Mouse (Mus musculus): ENCODE results near the gene Map3k1. TPM values are rescaled to one million over a fixed set of nuclear protein-coding genes. Genes with fewer than 3 reads are reported as not detected.

Gene Map3k1
- polyA plus RNA-seq, 1 experiment from 2014 or later = 17.7 TPM

DNA sequence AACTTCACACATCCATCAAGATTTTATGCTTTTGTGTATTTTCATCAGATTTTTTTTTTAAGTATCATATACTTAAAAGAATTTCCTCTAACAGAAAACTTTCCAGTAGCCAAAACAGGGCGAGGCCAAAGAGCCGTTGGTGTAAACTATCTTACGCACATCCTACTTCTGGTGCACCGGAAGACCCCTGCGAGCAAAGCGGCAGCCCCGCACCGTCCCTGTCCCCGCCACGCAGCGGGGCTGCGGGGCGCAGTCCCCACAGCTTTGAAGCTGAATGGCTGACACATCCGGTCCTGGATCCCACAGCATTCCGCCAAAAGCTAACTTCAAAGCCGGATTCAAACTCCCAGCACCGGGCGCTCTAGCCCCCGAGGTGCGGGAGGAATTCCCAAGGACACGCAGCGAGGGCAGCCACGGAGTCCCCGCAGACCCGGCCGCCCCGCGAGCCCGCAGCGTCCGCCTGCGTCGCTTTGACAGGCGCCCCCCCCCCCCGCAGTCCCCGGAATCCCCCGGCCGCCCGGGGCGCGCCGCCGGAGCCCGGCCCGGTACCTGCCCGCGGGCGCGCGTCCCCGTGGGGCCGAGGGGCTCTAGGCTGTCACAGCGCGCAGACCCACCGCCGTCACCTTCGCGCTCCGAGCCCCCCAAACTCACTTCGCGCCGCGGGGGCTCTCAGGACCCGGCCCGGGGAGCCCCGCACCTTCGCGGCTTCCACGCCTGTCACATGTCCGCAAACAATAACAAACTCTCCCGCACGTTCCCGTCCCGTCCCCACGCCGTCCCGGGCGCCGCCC, 1.0 kb downstream of the Map3k1 start:
- no peaks in the 10 kb centered on the region for H3K9me3 ChIP-seq (ENCODE audit: control insufficient read depth, low read length)
- peak overlapping the region; percentile 95 for H3K27ac ChIP-seq (replicated peaks; ENCODE audit: low read depth, low read length)
- peak overlapping the region; percentile 92 for H3K9ac ChIP-seq (ENCODE audit: low read depth, low read length)
- H3K27me3 ChIP-seq (replicated peaks; ENCODE audit: control insufficient read depth, insufficient read depth, low read length) = no peaks in the 10 kb centered on the region
- H3K4me2 ChIP-seq (ENCODE audit: low read depth, low read length) = peak overlapping the region; percentile 68
- peak overlapping the region; percentile 95 for H3K4me3 ChIP-seq (ENCODE audit: low read depth, low read length)
- ATAC-seq (ENCODE audit: low read depth) (peak; percentile 13), DNase-seq (ENCODE audit: low spot score) (no peak)
- under 1% methylated on average over 33 of the region's 79 CpGs for WGBS
- peaks cover 17% of the 10 kb centered on the region for H3K4me1 ChIP-seq (ENCODE audit: control insufficient read depth, insufficient read depth, low read length)
- H3K36me3 ChIP-seq (ENCODE audit: control insufficient read depth, insufficient read depth, low read length) = no peaks in the 10 kb centered on the region

DNA sequence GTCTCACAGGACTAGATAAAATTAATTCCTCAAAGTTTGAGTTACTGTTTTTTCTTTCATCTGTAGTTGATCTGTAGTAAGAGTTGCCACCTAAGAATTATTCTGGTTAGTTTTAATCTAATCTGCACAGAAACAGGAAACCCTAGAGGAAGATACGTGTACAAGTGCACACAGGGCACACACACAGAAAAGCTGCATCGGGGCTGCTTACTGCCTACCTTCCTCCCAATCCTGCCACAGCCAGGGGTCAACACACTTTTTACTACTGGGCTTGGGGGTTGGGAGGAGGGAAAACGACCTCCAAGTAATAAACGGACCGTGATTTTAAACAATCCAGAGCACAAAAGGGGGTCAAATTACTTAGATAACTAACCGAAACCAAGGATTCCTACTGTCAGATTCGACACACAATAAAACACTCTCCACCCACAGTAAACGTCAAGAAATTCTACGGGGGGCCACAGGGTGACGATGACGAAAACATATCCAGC, 1.6 kb downstream of the Map3k1 start:
- Histone ChIP-seq H3K27me3 (replicated peaks; ENCODE audit: control insufficient read depth, insufficient read depth, low read length) (no peaks in the 10 kb centered on the region), H3K4me1 (ENCODE audit: control insufficient read depth, insufficient read depth, low read length) (peaks cover 23% of the 10 kb centered on the region), H3K27ac (replicated peaks; ENCODE audit: low read depth, low read length) (peak overlapping the region; percentile 95), H3K9ac (ENCODE audit: low read depth, low read length) (peak overlapping the region; percentile 92), H3K36me3 (ENCODE audit: control insufficient read depth, insufficient read depth, low read length) (no peaks in the 10 kb centered on the region), H3K4me2 (ENCODE audit: low read depth, low read length) (peak overlapping the region; percentile 68), H3K4me3 (ENCODE audit: low read depth, low read length) (peak overlapping the region; percentile 95), H3K9me3 (ENCODE audit: control insufficient read depth, low read length) (no peaks in the 10 kb centered on the region)
- WGBS = under 1% methylated on average over 11 of the region's 11 CpGs
- DNase-seq (ENCODE audit: low spot score) (no peak), ATAC-seq (ENCODE audit: low read depth) (no peak)

DNA sequence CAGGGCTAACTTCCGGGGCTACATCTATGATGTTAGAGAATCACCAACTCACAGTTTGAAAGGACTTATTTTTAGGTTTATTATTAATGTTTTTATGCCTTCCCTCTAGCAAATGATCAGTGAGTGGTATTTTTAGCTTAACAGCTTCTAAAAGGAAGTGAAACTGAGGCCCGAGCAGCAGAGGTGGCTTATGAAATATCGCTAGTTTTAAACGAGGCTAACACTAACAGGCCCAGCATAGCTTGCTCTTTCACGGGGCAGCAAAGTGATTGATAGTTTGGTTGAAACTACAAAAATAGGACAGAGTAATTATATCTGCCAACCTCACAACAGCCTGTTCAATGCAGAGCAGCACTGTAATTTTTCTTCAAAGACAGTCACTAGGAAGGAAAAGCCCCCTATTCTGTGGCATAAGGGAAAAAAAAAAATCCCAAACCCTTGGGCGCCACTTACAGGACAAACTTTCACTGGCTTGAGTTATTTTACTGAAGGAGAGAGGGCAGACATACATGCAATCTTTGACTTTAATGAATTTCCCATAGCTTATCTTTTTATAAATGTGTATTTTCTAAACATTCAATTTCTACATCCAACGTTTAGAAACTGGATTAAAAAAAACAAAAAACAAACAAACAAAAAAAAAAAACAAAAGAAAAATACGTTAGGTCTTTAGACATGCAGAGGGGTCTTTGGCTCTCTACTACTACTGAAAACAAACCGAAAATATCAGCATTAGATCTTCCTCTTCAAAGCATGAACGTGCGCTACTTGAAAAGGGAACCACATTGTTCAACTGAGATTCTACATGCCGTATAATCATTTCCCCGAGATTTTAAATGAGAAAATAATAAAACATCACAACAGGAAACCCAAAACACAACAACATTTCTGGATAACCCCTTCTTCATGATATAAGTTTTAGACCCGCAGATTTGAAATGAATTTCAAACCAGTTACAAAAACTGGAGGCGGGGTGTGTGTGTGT, 2.8 kb downstream of the Map3k1 start:
- H3K9ac ChIP-seq (ENCODE audit: low read depth, low read length) = no peak overlapping the region
- no peak for ATAC-seq (ENCODE audit: low read depth)

DNA sequence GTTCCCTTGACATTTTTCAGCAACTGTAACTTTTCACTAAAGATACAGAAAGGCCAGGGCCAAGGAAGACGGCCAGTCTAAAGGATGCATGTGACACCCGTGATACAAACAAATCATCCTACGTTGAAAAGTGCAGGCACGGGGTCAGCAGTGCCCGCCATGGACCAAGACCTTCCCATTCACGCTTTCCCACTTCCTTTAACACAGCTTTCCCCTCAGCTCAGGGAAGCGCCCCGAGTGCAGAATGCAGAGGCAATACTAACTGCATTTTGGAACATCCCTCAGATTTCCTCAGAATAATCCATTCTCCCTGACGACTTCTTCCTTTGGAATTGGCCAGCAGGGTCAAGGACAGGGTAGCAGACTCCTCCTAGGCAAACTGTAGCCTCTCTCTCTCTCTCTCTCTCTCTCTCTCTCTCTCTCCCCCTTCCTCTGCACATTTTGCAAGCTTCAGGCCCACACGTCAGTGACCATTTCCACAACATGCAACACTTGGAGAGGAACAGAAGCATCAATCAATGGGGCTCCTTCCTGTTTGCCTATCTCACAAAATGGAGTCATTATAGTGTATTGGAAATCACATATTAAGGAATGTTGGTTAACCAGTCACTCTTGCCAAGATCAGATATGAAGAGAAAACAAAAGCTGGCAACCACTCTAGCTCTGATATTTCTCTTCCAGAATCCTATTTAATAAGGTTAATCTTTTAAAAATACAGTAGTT, 3.7 kb downstream of the Map3k1 start:
- H3K9me3 ChIP-seq (ENCODE audit: control insufficient read depth, low read length) = no peaks in the 10 kb centered on the region
- 58% methylated on average over 10 of the region's 10 CpGs for WGBS
- H3K9ac ChIP-seq (ENCODE audit: low read depth, low read length) = no peak overlapping the region
- peak overlapping the region; percentile 21; the same call in 1 of the 2 replicates for H3K4me2 ChIP-seq (ENCODE audit: low read depth, low read length)
- no peaks in the 10 kb centered on the region for H3K27me3 ChIP-seq (replicated peaks; ENCODE audit: control insufficient read depth, insufficient read depth, low read length)
- H3K36me3 ChIP-seq (ENCODE audit: control insufficient read depth, insufficient read depth, low read length) = no peaks in the 10 kb centered on the region
- H3K4me1 ChIP-seq (ENCODE audit: control insufficient read depth, insufficient read depth, low read length) = peaks cover 38% of the 10 kb centered on the region
- no peak overlapping the region for H3K4me3 ChIP-seq (ENCODE audit: low read depth, low read length)
- 0 out of 2 replicates have a peak overlapping the region, but pooled peaks have one; percentile 4 for H3K27ac ChIP-seq (replicated peaks; ENCODE audit: low read depth, low read length)
- DNase-seq (ENCODE audit: low spot score) (no peak), ATAC-seq (ENCODE audit: low read depth) (no peak)

More for the DNA sequence above, 2.8 kb downstream of the Map3k1 start:
- H3K4me3 ChIP-seq (ENCODE audit: low read depth, low read length) = peak overlapping the region; percentile 95
- peaks cover 34% of the 10 kb centered on the region for H3K4me1 ChIP-seq (ENCODE audit: control insufficient read depth, insufficient read depth, low read length)
- no peak for DNase-seq (ENCODE audit: low spot score)
- H3K27ac ChIP-seq (replicated peaks; ENCODE audit: low read depth, low read length) = 0 out of 2 replicates have a peak overlapping the region, but pooled peaks have one; percentile 4
- no peaks in the 10 kb centered on the region for H3K36me3 ChIP-seq (ENCODE audit: control insufficient read depth, insufficient read depth, low read length)
- no peaks in the 10 kb centered on the region for H3K27me3 ChIP-seq (replicated peaks; ENCODE audit: control insufficient read depth, insufficient read depth, low read length)
- H3K4me2 ChIP-seq (ENCODE audit: low read depth, low read length) = peak overlapping the region; percentile 68
- 48% methylated on average over 15 of the region's 15 CpGs for WGBS
- H3K9me3 ChIP-seq (ENCODE audit: control insufficient read depth, low read length) = no peaks in the 10 kb centered on the region

DNA sequence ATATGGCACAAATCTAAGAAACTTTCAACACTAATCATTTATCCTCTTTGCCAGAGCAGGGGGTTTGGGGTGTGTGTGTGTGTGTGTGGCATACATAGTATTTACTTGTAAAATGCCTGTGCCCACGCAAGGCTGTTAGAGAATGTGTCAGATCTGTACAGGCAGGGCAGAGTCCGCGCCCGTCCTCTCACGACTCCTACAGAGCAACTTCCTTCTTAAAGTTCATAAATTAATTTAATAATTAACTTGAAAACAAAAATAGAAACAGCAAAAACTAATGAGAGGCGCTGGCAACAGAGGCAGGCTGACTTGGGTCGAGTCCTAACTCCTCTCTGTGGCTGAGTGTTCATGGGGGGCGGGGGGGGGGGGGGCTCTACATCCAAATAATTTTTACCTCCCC, 4.6 kb downstream of the Map3k1 start:
- no peak overlapping the region for H3K27ac ChIP-seq (replicated peaks; ENCODE audit: low read depth, low read length)
- H3K27me3 ChIP-seq (replicated peaks; ENCODE audit: control insufficient read depth, insufficient read depth, low read length) = no peaks in the 10 kb centered on the region
- ATAC-seq (ENCODE audit: low read depth) (no peak), DNase-seq (ENCODE audit: low spot score) (no peak)
- 73% methylated on average over 8 of the region's 8 CpGs for WGBS
- no peaks in the 10 kb centered on the region for H3K36me3 ChIP-seq (ENCODE audit: control insufficient read depth, insufficient read depth, low read length)
- H3K9me3 ChIP-seq (ENCODE audit: control insufficient read depth, low read length) = no peaks in the 10 kb centered on the region
- no peak overlapping the region for H3K4me3 ChIP-seq (ENCODE audit: low read depth, low read length)
- peaks cover 38% of the 10 kb centered on the region for H3K4me1 ChIP-seq (ENCODE audit: control insufficient read depth, insufficient read depth, low read length)
- no peak overlapping the region for H3K9ac ChIP-seq (ENCODE audit: low read depth, low read length)
- H3K4me2 ChIP-seq (ENCODE audit: low read depth, low read length) = peak overlapping the region; percentile 30; the same call in 1 of the 2 replicates

DNA sequence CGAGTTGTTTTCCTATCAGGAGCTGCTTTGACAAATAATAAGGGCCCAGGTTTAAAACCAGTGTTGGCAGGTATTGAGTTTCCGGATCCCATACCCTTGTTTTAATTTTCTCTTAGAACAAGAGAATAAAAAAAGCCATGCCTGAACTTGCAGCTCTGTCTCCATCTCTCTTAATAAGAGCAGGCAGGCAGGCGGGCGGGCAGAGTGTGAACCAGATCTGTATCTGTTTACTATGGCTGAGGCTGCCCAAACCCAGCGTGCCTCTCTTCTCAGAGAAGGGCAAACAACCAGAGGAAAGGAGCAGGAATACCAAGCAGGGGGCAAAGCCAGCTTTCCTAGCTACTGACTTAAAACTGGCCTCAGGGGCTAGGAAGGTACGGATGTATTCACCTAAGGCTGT, 5.3 kb downstream of the Map3k1 start:
- 42% methylated on average over 6 of the region's 6 CpGs for WGBS
- Histone ChIP-seq H3K9ac (ENCODE audit: low read depth, low read length) (no peak overlapping the region), H3K36me3 (ENCODE audit: control insufficient read depth, insufficient read depth, low read length) (no peaks in the 10 kb centered on the region), H3K27ac (replicated peaks; ENCODE audit: low read depth, low read length) (no peak overlapping the region), H3K27me3 (replicated peaks; ENCODE audit: control insufficient read depth, insufficient read depth, low read length) (no peaks in the 10 kb centered on the region), H3K9me3 (ENCODE audit: control insufficient read depth, low read length) (no peaks in the 10 kb centered on the region), H3K4me1 (ENCODE audit: control insufficient read depth, insufficient read depth, low read length) (peaks cover 38% of the 10 kb centered on the region), H3K4me3 (ENCODE audit: low read depth, low read length) (no peak overlapping the region), H3K4me2 (ENCODE audit: low read depth, low read length) (peak overlapping the region; percentile 30; the same call in 1 of the 2 replicates)
- ATAC-seq (ENCODE audit: low read depth) = no peak
- DNase-seq (ENCODE audit: low spot score) = peak; percentile 64

DNA sequence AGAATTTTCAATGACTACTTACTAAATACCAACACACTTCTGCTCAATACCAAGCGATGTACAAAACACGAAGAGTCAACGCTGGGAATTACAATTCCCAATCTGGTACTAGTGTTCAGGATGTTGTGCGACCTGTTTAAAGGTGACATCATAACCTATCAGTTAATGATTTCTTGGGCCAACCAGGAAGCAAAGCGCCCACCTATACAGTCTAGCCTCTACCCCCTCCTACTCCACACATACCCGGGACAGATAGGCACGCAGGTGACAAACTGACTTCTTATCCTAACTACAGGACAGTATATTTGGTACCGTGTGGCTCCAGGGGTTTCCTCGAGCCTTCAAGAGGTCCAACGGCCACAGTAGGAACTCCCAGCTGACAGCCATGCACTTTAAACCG, 5.9 kb downstream of the Map3k1 start:
- no peak overlapping the region for H3K27ac ChIP-seq (replicated peaks; ENCODE audit: low read depth, low read length)
- no peak overlapping the region for H3K9ac ChIP-seq (ENCODE audit: low read depth, low read length)
- peaks cover 41% of the 10 kb centered on the region for H3K4me1 ChIP-seq (ENCODE audit: control insufficient read depth, insufficient read depth, low read length)
- no peak overlapping the region for H3K4me2 ChIP-seq (ENCODE audit: low read depth, low read length)
- no peaks in the 10 kb centered on the region for H3K9me3 ChIP-seq (ENCODE audit: control insufficient read depth, low read length)
- ATAC-seq (ENCODE audit: low read depth) = no peak
- no peaks in the 10 kb centered on the region for H3K27me3 ChIP-seq (replicated peaks; ENCODE audit: control insufficient read depth, insufficient read depth, low read length)
- H3K4me3 ChIP-seq (ENCODE audit: low read depth, low read length) = no peak overlapping the region
- no peak for DNase-seq (ENCODE audit: low spot score)
- WGBS = 83% methylated on average over 11 of the region's 11 CpGs
- no peaks in the 10 kb centered on the region for H3K36me3 ChIP-seq (ENCODE audit: control insufficient read depth, insufficient read depth, low read length)

DNA sequence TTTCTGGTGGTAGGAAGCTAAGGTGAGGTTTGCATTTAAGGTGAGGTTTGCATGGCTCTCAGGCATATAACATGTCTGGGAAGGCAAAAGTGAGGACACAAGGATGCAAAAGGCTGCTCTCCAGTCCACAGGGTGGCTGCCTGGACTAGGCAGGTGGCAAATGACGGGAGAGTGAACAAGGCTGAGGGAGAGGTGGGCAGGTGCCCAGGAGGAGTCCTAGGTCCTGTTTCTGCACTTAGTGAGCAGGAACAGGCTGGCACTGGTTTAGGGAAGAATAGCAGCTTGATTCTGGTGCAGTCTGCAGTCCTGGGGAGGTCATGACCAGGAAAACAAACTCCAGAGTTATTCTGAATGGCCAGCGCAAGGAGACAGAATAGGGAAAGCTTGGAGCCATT, 6.5 kb downstream of the Map3k1 start:
- WGBS = 82% methylated on average over 2 of the region's 2 CpGs
- no peaks in the 10 kb centered on the region for H3K27me3 ChIP-seq (replicated peaks; ENCODE audit: control insufficient read depth, insufficient read depth, low read length)
- H3K4me1 ChIP-seq (ENCODE audit: control insufficient read depth, insufficient read depth, low read length) = peaks cover 46% of the 10 kb centered on the region
- H3K4me3 ChIP-seq (ENCODE audit: low read depth, low read length) = no peak overlapping the region
- H3K9me3 ChIP-seq (ENCODE audit: control insufficient read depth, low read length) = no peaks in the 10 kb centered on the region
- no peak overlapping the region for H3K9ac ChIP-seq (ENCODE audit: low read depth, low read length)
- no peaks in the 10 kb centered on the region for H3K36me3 ChIP-seq (ENCODE audit: control insufficient read depth, insufficient read depth, low read length)
- H3K4me2 ChIP-seq (ENCODE audit: low read depth, low read length) = no peak overlapping the region; the same call in 1 of the 2 replicates
- ATAC-seq (ENCODE audit: low read depth) (no peak), DNase-seq (ENCODE audit: low spot score) (no peak)
- no peak overlapping the region for H3K27ac ChIP-seq (replicated peaks; ENCODE audit: low read depth, low read length)
